Mouse (Mus musculus) forebrain, postnatal 0 days (tissue): ENCODE data around the gene Gm29609. TPM values are rescaled to one million over a fixed set of nuclear protein-coding genes. Genes with fewer than 3 reads are reported as not detected.
A peak's percentile ranks its signal among the peaks of the same experiment; 100 is the strongest.

Experiments
- ATAC-seq: fragments of 200-750 bp; cut with Nextera tagmentation; 2 replicates; pipeline ENCODE4 v1.8.0; 2017; ENCODE audit warnings: mild to moderate bottlenecking, moderate library complexity
- DNase-seq: peaks from one replicate; pipeline ENCODE4 v3.0.0-alpha.2; 2015
- H3K27ac ChIP-seq: fragments of 300-500 bp; sonication (generic); 2 replicates; pipeline ENCODE4 v1.5.1; 2014; ENCODE audit warnings: low read depth, mild to moderate bottlenecking, antibody characterized with exemption, low read length, moderate library complexity, mixed read lengths
- H3K27me3 ChIP-seq: fragments of 300-500 bp; sonication (generic); 2 replicates; pipeline ENCODE4 v1.6.1; 2014; ENCODE audit warnings: mild to moderate bottlenecking, low read length, mixed read lengths; ENCODE audit not compliant: insufficient read depth
- H3K36me3 ChIP-seq: fragments of 300-500 bp; sonication (generic); 2 replicates; pipeline ENCODE4 v1.6.1; 2014; ENCODE audit warnings: mild to moderate bottlenecking, moderate library complexity; ENCODE audit not compliant: insufficient read depth
- H3K4me1 ChIP-seq: fragments of 300-500 bp; sonication (generic); 2 replicates; pipeline ENCODE4 v1.6.1; 2014; ENCODE audit warnings: antibody characterized with exemption; ENCODE audit not compliant: insufficient read depth
- H3K4me2 ChIP-seq: fragments of 300-500 bp; sonication (generic); 2 replicates; pipeline ENCODE4 v1.6.1; 2014; ENCODE audit warnings: low read depth, mild to moderate bottlenecking, moderate library complexity
- H3K4me3 ChIP-seq: fragments of 300-500 bp; sonication (generic); 2 replicates; pipeline ENCODE4 v1.5.1; 2014; ENCODE audit warnings: low read depth, low read length, mixed read lengths
- H3K9ac ChIP-seq: fragments of 300-500 bp; sonication (generic); 2 replicates; pipeline ENCODE4 v1.6.1; 2014; ENCODE audit warnings: mild to moderate bottlenecking
- H3K9me3 ChIP-seq: fragments of 300-500 bp; sonication (generic); 2 replicates; pipeline ENCODE4 v1.6.1; 2016; ENCODE audit warnings: low read length
- CTCF ChIP-seq: sonication (generic); IDR thresholded peaks from 2 replicates; pipeline ENCODE4 v1.5.1; 2016; ENCODE audit warnings: antibody characterized with exemption, control low read depth, low read depth
- WGBS: fragments of 180-500 bp; shearing (Covaris S2); extraction: QIAGEN DNeasy Blood & Tissue Kit; methylation state at CpG from one replicate; pipeline ENCODE4 v1.1.7; 2014; 5-methylcytosine and 5-hydroxymethylcytosine counted together
- polyA plus RNA-seq: library from polyadenylated mRNA; unstranded; fragments of >200 nt; fragmentation: Nextera tagmentation; extraction: Ambion mirVana; gene quantifications from 2 replicates; pipeline ENCODE4 v1.2.1, GENCODE M21; 2015
- total RNA-seq: library from RNA; depleted of rRNA; stranded (reverse); fragments of >200 nt; gene quantifications from 2 replicates; pipeline ENCODE4 v1.2.3, GENCODE M21; 2014; rRNA removed

Gene Gm29609
- total and polyA plus RNA-seq, 2 experiments from 2014 or later, result 1.4 to 9.3 TPM

- Histone ChIP-seq H3K9ac (no peak overlapping the region), H3K36me3 (no peaks in the 10 kb centered on the region), H3K4me3 (peak overlapping the region; percentile 13), H3K27me3 (peaks cover 66% of the 10 kb centered on the region), H3K4me1 (peaks cover 13% of the 10 kb centered on the region; the same call in 1 of the 2 replicates), H3K4me2 (peak overlapping the region; percentile 28), H3K27ac (no peak overlapping the region), H3K9me3 (no peaks in the 10 kb centered on the region)
- peak; percentile 26; the same call in 1 of the 2 replicates for TF ChIP-seq CTCF
- 2% methylated on average over 59 of the region's 59 CpGs for WGBS
- peak; percentile 64 for ATAC-seq
- peak; percentile 31 for DNase-seq
These were observed 84.7 kb downstream of the Gm29609 start for GRCm38 (mm10) chr5:31094799-31095691.

Other genes with a start within 250 kb of the Gm29609 start
- gene Cgref1, start 234.3 kb downstream of the Gm29609 start, total RNA-seq, result 67.3 and 82.1 TPM in 2 replicates
- gene Cgref1, start 234.3 kb downstream of the Gm29609 start, polyA plus RNA-seq, result 61.0 and 63.5 TPM in 2 replicates
- gene Preb, start 219.6 kb downstream of the Gm29609 start, total RNA-seq, result 23.7 and 42.7 TPM in 2 replicates
- 65.1 and 77.0 TPM in 2 replicates for gene Preb, start 219.6 kb downstream of the Gm29609 start, polyA plus RNA-seq
- not detected in 2 replicates for gene Tcf23, start 211.2 kb downstream of the Gm29609 start, total RNA-seq
- gene Tcf23, start 211.2 kb downstream of the Gm29609 start, polyA plus RNA-seq, result not detected in 2 replicates
- 152 and 167 TPM in 2 replicates for gene Atraid, start 131.6 kb downstream of the Gm29609 start, total RNA-seq
- 243 and 257 TPM in 2 replicates for gene Atraid, start 131.6 kb downstream of the Gm29609 start, polyA plus RNA-seq
- gene Slc5a6, start 131.0 kb downstream of the Gm29609 start, total RNA-seq, result 23.1 and 28.3 TPM in 2 replicates
- gene Slc5a6, start 131.0 kb downstream of the Gm29609 start, polyA plus RNA-seq, result 17.3 and 22.2 TPM in 2 replicates
- 28.7 and 31.1 TPM in 2 replicates for gene Cad, start 125.1 kb downstream of the Gm29609 start, total RNA-seq
- gene Cad, start 125.1 kb downstream of the Gm29609 start, polyA plus RNA-seq, result 5.2 and 6.4 TPM in 2 replicates
- not detected in 2 replicates for gene Dnajc5g, start 73.6 kb downstream of the Gm29609 start, total RNA-seq
- not detected in 2 replicates for gene Dnajc5g, start 73.6 kb downstream of the Gm29609 start, polyA plus RNA-seq
- gene Slc30a3, start 71.7 kb downstream of the Gm29609 start, total RNA-seq, result 2.5 and 2.8 TPM in 2 replicates
- 3.5 and 4.5 TPM in 2 replicates for gene Slc30a3, start 71.7 kb downstream of the Gm29609 start, polyA plus RNA-seq
- gene Trim54, start 63.2 kb downstream of the Gm29609 start, total RNA-seq, result not detected in 2 replicates
- not detected in 2 replicates for gene Trim54, start 63.2 kb downstream of the Gm29609 start, polyA plus RNA-seq
- not detected in 2 replicates for gene Ucn, start 41.1 kb downstream of the Gm29609 start, total RNA-seq
- gene Ucn, start 41.1 kb downstream of the Gm29609 start, polyA plus RNA-seq, result not detected in 2 replicates
- gene Mpv17, start 25.7 kb downstream of the Gm29609 start, total RNA-seq, result 40.0 and 51.5 TPM in 2 replicates
- 27.4 and 38.7 TPM in 2 replicates for gene Mpv17, start 25.7 kb downstream of the Gm29609 start, polyA plus RNA-seq
- gene Gtf3c2, start 233 bp upstream of the Gm29609 start, total RNA-seq, result 36.8 and 49.8 TPM in 2 replicates
- 36.2 and 52.9 TPM in 2 replicates for gene Gtf3c2, start 233 bp upstream of the Gm29609 start, polyA plus RNA-seq
- gene Snx17, start 13.3 kb upstream of the Gm29609 start, total RNA-seq, result 91.6 and 104 TPM in 2 replicates
- 96.9 and 108 TPM in 2 replicates for gene Snx17, start 13.3 kb upstream of the Gm29609 start, polyA plus RNA-seq
- 45.3 and 70.8 TPM in 2 replicates for gene Eif2b4, start 13.5 kb upstream of the Gm29609 start, total RNA-seq
- 76.6 and 95.3 TPM in 2 replicates for gene Eif2b4, start 13.5 kb upstream of the Gm29609 start, polyA plus RNA-seq
- gene Zfp513, start 22.4 kb upstream of the Gm29609 start, total RNA-seq, result 6.7 and 10.9 TPM in 2 replicates
- 10.8 and 11.8 TPM in 2 replicates for gene Zfp513, start 22.4 kb upstream of the Gm29609 start, polyA plus RNA-seq
- 93.4 and 102 TPM in 2 replicates for gene Ppm1g, start 40.8 kb upstream of the Gm29609 start, total RNA-seq
- gene Ppm1g, start 40.8 kb upstream of the Gm29609 start, polyA plus RNA-seq, result 156 and 175 TPM in 2 replicates
- gene Nrbp1, start 61.0 kb upstream of the Gm29609 start, total RNA-seq, result 106 and 132 TPM in 2 replicates
- gene Nrbp1, start 61.0 kb upstream of the Gm29609 start, polyA plus RNA-seq, result 127 and 133 TPM in 2 replicates
- 0.62 and 0.92 TPM in 2 replicates for gene Gm9970, start 61.3 kb upstream of the Gm29609 start, total RNA-seq
- gene Gm9970, start 61.3 kb upstream of the Gm29609 start, polyA plus RNA-seq, result 0.29 and 0.51 TPM in 2 replicates
- gene Krtcap3, start 71.8 kb upstream of the Gm29609 start, total RNA-seq, result 2.6 and 8.6 TPM in 2 replicates
- 2.2 and 2.5 TPM in 2 replicates for gene Krtcap3, start 71.8 kb upstream of the Gm29609 start, polyA plus RNA-seq
- gene Ift172, start 111.2 kb upstream of the Gm29609 start, total RNA-seq, result 31.1 and 42.6 TPM in 2 replicates
- 9.9 and 12.8 TPM in 2 replicates for gene Ift172, start 111.2 kb upstream of the Gm29609 start, polyA plus RNA-seq
- gene Fndc4, start 116.2 kb upstream of the Gm29609 start, total RNA-seq, result 156 and 201 TPM in 2 replicates
- gene Fndc4, start 116.2 kb upstream of the Gm29609 start, polyA plus RNA-seq, result 108 and 111 TPM in 2 replicates
- gene Gckr, start 117.5 kb upstream of the Gm29609 start, total RNA-seq, result 0.05 and 1.5 TPM in 2 replicates
- gene Gckr, start 117.5 kb upstream of the Gm29609 start, polyA plus RNA-seq, result 0.23 and 0.54 TPM in 2 replicates